Mouse (Mus musculus) midbrain, embryonic 11.5 days (tissue): ENCODE measurements around the gene Tes3-ps. TPM values are rescaled to one million over a fixed set of nuclear protein-coding genes. Genes with fewer than 3 reads are reported as not detected.

Experiments used
- ATAC-seq: fragments of 200-750 bp; cut with Nextera tagmentation; 2 replicates; pipeline ENCODE4 v1.8.0; 2017; ENCODE audit warnings: moderate TSS enrichment, moderate library complexity; ENCODE audit not compliant: low FRiP score
- DNase-seq: peaks from one replicate; pipeline ENCODE4 v3.0.0; 2015; ENCODE audit warnings: low spot score; ENCODE audit errors: missing footprints
- H3K27ac ChIP-seq: fragments of 300-500 bp; sonication (generic); 2 replicates; pipeline ENCODE4 v1.5.1; 2014; ENCODE audit warnings: low read depth, low read length
- H3K27me3 ChIP-seq: fragments of 300-500 bp; sonication (generic); 2 replicates; pipeline ENCODE4 v1.6.1; 2014; ENCODE audit warnings: mild to moderate bottlenecking, low read length, moderate library complexity, mixed read lengths; ENCODE audit not compliant: control insufficient read depth, insufficient read depth
- H3K36me3 ChIP-seq: fragments of 300-500 bp; sonication (generic); 2 replicates; pipeline ENCODE4 v1.6.1; 2014; ENCODE audit warnings: mild to moderate bottlenecking, low read length, moderate library complexity, mixed read lengths; ENCODE audit not compliant: control insufficient read depth, insufficient read depth
- H3K4me1 ChIP-seq: fragments of 300-500 bp; sonication (generic); 2 replicates; pipeline ENCODE4 v1.6.1; 2014; ENCODE audit warnings: low read length; ENCODE audit not compliant: control insufficient read depth, insufficient read depth
- H3K4me2 ChIP-seq: fragments of 300-500 bp; sonication (generic); 2 replicates; pipeline ENCODE4 v1.6.1; 2014; ENCODE audit warnings: mild to moderate bottlenecking, moderate library complexity
- H3K4me3 ChIP-seq: fragments of 300-500 bp; sonication (generic); 2 replicates; pipeline ENCODE4 v1.5.1; 2014; ENCODE audit warnings: low read depth, low read length
- H3K9ac ChIP-seq: fragments of 300-500 bp; sonication (generic); 2 replicates; pipeline ENCODE4 v1.6.1; 2014; ENCODE audit warnings: low read length
- H3K9me3 ChIP-seq: fragments of 300-500 bp; sonication (generic); 2 replicates; pipeline ENCODE4 v1.6.1; 2016; ENCODE audit warnings: low read length; ENCODE audit not compliant: control insufficient read depth
- WGBS: fragments of 180-500 bp; shearing (Covaris S2); extraction: QIAGEN DNeasy Blood & Tissue Kit; methylation state at CpG from one replicate; pipeline ENCODE4 v1.1.7; 2014; 5-methylcytosine and 5-hydroxymethylcytosine counted together
- polyA plus RNA-seq: library from polyadenylated mRNA; unstranded; fragments of >200 nt; fragmentation: Nextera tagmentation; extraction: Ambion mirVana; gene quantifications from 2 replicates; pipeline ENCODE4 v1.2.1, GENCODE M21; 2014

Gene Tes3-ps
- polyA plus RNA-seq: 0.61 and 0.62 TPM in 2 replicates

GRCm38 (mm10) chr13:49492376-49493368, at the start of gene Tes3-ps:
Tes3-ps (plus strand) TSS chr13:49493318.
- no peak within 1 kb of the TSS for H3K4me3 ChIP-seq
- ATAC-seq (no peak), DNase-seq (no peak)
- no peaks in the 10 kb centered on the region for H3K9me3 ChIP-seq
- no peak within 1 kb of the TSS for H3K4me2 ChIP-seq
- H3K27ac ChIP-seq: no peak within 1 kb of the TSS
- no peaks in the 10 kb centered on the region for H3K27me3 ChIP-seq
- 85% methylated on average over 6 of the region's 6 CpGs for WGBS
- H3K9ac ChIP-seq: no peak within 1 kb of the TSS
- H3K4me1 ChIP-seq: no peaks in the 10 kb centered on the region
- no peaks in the 10 kb centered on the region for H3K36me3 ChIP-seq

- WGBS: 94% methylated on average over 6 of the region's 6 CpGs
- DNase-seq (no peak), ATAC-seq (no peak)
- Histone ChIP-seq H3K4me2 (no peak overlapping the region), H3K36me3 (peaks cover 2% of the 10 kb centered on the region; the same call in 1 of the 2 replicates), H3K4me1 (no peaks in the 10 kb centered on the region), H3K9me3 (no peaks in the 10 kb centered on the region), H3K4me3 (no peak overlapping the region), H3K9ac (no peak overlapping the region), H3K27ac (no peak overlapping the region), H3K27me3 (no peaks in the 10 kb centered on the region)
These were observed 48.7 kb upstream of the Tes3-ps start for GRCm38 (mm10) chr13:49444451-49444850.

GRCm38 (mm10) chr13:49449318-49449749, 43.8 kb upstream of the Tes3-ps start:
- H3K27ac ChIP-seq: no peak overlapping the region
- no peak overlapping the region for H3K4me2 ChIP-seq
- no peak overlapping the region for H3K9ac ChIP-seq
- H3K9me3 ChIP-seq: no peaks in the 10 kb centered on the region
- H3K4me3 ChIP-seq: no peak overlapping the region
- 56% methylated on average over 5 of the region's 5 CpGs for WGBS
- H3K36me3 ChIP-seq: peaks cover 2% of the 10 kb centered on the region
- no peaks in the 10 kb centered on the region for H3K4me1 ChIP-seq
- DNase-seq (peak; percentile 97), ATAC-seq (peak; percentile 83)
- H3K27me3 ChIP-seq: no peaks in the 10 kb centered on the region

DNA sequence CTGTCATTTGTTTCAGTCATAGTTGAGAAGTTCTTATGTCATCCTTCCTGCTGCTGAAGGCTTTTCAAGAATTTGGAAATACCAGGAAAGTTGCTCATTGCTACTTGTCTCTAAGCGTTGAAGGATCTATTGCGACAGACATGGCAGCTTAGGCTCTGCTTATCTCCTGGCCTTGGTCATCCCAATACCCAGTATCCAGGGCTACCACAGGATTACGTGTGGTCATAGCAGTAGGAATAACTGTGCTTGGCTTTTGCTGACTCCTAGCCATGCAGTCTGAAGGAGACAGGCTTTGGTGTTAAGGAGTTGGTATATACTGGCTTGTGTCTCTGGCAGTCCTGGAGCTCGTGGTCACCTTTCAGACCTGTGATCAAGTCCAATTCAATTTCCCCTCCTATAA, 32.8 kb upstream of the Tes3-ps start:
- Histone ChIP-seq H3K9me3 (no peaks in the 10 kb centered on the region), H3K4me2 (no peak overlapping the region), H3K4me1 (no peaks in the 10 kb centered on the region), H3K36me3 (peaks cover 3% of the 10 kb centered on the region), H3K27ac (no peak overlapping the region), H3K4me3 (no peak overlapping the region), H3K9ac (no peak overlapping the region), H3K27me3 (no peaks in the 10 kb centered on the region)
- WGBS: 93% methylated on average over 4 of the region's 4 CpGs
- no peak for DNase-seq
- no peak for ATAC-seq

- H3K27me3 ChIP-seq: no peaks in the 10 kb centered on the region
- 87% methylated on average over 5 of the region's 5 CpGs for WGBS
- H3K9ac ChIP-seq: no peak overlapping the region
- ATAC-seq (no peak), DNase-seq (no peak)
- peaks cover 3% of the 10 kb centered on the region for H3K36me3 ChIP-seq
- no peaks in the 10 kb centered on the region for H3K9me3 ChIP-seq
- no peak overlapping the region for H3K4me3 ChIP-seq
- no peak overlapping the region for H3K4me2 ChIP-seq
- no peak overlapping the region for H3K27ac ChIP-seq
- no peaks in the 10 kb centered on the region for H3K4me1 ChIP-seq
These were observed 32.3 kb upstream of the Tes3-ps start for GRCm38 (mm10) chr13:49460692-49461414.

DNA sequence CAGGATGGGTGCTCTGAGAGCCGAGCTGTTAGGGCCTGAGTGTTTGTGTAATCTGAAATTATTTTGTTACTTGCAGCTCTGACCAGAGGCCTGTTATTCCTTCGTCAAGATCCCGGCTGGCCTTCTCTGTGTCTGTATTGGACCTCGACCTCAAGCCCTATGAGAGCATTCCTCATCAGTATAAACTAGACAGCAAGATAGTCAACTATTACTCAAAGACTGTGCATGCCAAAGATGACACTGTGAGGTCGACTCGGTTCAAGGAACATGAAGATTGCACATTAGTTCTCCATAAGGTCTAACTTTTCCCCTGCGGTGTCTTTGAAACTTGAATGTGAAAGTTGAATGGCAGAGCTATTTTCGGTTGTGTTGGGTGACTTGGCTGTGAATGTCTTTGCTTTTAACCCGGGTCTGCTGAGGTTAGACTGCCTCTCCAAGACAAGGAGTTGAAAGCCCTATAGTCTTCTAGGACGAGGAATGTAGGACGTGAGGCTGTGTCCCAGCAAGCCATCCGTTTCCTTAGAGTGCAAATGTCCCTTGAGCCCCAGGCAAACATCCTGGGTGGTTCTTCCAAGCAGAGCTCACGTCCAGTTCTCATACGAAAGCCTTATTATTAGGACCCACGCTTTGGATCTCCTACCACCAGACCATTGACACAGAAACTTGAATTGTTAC, 31.5 kb upstream of the Tes3-ps start:
- Histone ChIP-seq H3K4me2 (no peak overlapping the region), H3K9me3 (no peaks in the 10 kb centered on the region), H3K36me3 (peaks cover 3% of the 10 kb centered on the region), H3K4me1 (no peaks in the 10 kb centered on the region), H3K4me3 (no peak overlapping the region), H3K27ac (no peak overlapping the region), H3K9ac (no peak overlapping the region), H3K27me3 (no peaks in the 10 kb centered on the region)
- DNase-seq (no peak), ATAC-seq (no peak)
- WGBS: 88% methylated on average over 15 of the region's 15 CpGs

DNA sequence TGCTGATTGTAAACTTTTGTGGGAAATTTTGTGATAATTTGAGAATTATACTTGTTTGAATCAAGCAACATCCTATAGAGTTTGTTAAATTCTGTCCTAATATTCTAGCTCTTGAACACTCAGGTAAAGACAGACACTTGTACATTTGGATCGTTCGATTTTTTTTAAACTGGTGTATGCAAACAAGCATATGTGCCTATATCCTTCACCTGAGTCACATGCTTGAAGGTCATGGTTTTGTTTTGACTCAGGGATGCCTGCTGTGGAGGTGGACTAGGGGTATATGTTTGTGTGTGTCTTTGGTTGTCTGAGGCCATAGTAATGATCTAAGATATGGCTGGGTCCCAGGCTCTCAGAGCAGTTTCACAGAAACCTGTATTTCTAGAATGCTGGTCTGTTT, 30.2 kb upstream of the Tes3-ps start:
- WGBS: 94% methylated on average over 2 of the region's 2 CpGs
- Histone ChIP-seq H3K4me2 (no peak overlapping the region), H3K9ac (no peak overlapping the region), H3K4me1 (no peaks in the 10 kb centered on the region), H3K4me3 (no peak overlapping the region), H3K9me3 (no peaks in the 10 kb centered on the region), H3K27ac (no peak overlapping the region), H3K36me3 (peaks cover 3% of the 10 kb centered on the region), H3K27me3 (no peaks in the 10 kb centered on the region)
- DNase-seq (no peak), ATAC-seq (no peak)

- Histone ChIP-seq H3K27me3 (no peaks in the 10 kb centered on the region), H3K9me3 (no peaks in the 10 kb centered on the region), H3K27ac (no peak overlapping the region), H3K4me2 (no peak overlapping the region), H3K4me3 (no peak overlapping the region), H3K36me3 (peaks cover 3% of the 10 kb centered on the region), H3K9ac (no peak overlapping the region), H3K4me1 (no peaks in the 10 kb centered on the region)
- ATAC-seq (no peak), DNase-seq (no peak)
- 93% methylated on average over 4 of the region's 4 CpGs for WGBS
These were observed 27.2 kb upstream of the Tes3-ps start for GRCm38 (mm10) chr13:49465875-49466274.
